Mouse (Mus musculus): ENCODE results near the gene Trim71. TPM values are rescaled to one million over a fixed set of nuclear protein-coding genes. Genes with fewer than 3 reads are reported as not detected.

Trim71 gene
- polyA plus RNA-seq (2015; fragmentation: Nextera tagmentation; extraction: Ambion mirVana), result 0.01 and 0.03 TPM in 2 replicates

DNA sequence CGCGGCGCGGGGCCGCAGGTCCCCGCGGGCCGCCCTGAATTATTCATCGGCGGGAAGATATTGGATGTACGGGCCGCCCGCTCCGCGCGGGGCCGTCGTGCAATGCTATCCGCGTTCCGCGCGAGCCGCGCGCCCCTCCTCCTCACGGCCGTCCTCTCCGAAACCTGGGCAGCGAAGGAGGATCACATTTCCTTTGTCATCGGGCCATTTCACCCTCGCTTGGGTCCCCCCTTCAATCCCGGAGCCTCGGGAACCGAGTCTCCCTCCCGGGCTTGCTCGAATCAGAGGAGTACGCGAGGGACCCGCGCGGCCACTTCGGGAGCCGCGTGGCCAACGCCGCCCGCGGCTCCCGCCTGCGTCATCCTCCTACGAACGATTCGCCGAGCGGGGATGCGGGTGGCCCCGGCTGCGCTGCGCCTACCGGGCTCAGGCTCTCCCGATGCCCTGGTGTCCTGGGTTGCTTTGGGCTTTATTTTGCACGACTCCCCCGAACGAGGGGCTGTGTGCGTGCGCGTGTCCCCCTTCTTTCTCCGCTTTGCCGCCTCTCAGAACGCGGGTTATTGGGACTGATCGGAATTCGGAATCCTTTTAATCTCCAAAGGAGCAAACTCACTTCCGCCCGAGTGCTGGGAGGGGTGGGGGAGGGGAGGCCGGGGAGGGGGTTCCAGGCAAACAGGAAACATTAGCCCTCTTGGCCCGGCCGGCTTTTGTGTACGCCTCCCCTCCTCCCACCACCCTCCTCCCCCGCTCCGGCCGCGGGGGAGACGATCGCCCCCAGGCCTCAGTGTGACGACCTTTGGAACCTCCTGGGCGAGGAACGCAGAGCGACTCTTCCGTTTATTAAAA lies at the start of gene Trim71:
Gene Trim71 (minus strand): TSS at position 609 of the 846 bp plus-strand sequence.
- peak; percentile 21 for DNase-seq (ENCODE audit: low spot score)

DNA sequence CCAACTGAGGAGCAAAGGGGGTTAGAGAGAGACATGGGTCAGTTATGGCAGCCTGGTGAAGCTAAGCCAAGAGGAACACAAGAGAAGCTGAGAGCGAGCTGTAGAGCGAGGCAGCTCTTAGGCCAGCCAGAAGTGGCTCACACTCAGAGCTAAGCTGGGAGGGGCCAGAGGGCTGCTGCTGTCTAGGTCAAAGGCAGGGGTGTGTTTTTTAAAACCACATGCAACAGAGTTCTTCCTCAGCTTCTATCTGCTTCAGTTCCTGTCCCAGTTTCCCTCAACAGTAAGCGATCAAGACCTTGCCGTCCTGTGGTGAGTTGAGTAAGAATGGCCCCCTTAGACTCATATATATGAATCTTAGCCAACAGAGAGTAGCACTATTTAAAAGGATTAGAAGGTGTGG lies 48.9 kb upstream of the Trim71 start:
- peak; percentile 81 for DNase-seq (ENCODE audit: low spot score)

DNA sequence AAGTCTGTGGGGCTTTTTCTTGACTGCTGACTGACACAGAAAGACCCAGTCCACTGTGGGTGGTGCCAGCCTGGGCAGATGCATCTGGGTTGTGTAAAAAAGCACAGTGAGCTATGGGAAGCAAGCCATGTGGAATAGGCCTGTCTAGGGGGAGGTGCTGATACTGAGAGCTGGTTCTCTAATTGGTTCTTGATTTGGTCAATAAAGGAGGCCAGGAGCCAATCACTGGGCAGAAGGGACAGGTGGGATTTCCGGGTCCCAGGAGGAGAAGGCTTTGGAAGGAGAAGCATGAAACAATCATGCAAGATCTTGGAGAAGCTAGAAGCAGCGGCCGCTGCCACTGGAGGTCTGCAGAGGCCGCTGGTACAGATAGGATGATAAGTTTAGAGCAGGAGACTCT lies 48.4 kb upstream of the Trim71 start:
- peak; percentile 5 for DNase-seq (ENCODE audit: low spot score)

DNA sequence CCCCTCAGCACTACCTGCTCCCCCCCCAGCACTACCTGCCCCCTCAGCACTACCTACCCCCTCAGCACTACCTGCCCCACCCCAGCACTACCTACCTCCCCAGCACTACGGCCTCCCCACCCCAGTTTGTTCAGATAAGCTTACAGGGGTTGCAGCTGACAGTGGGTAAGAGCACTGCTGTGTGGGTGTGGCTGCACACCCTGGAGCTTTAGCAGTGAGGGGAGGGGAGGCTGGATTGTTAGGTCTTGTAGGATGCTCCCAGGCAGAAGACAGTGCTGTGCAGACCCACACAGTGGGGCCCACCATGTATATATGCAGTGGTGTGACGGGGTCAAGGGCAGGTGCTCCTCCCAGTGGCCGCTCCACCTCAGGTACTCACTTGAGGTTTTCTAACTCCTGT lies 46.1 kb upstream of the Trim71 start:
- DNase-seq (ENCODE audit: low spot score), result no peak

DNA sequence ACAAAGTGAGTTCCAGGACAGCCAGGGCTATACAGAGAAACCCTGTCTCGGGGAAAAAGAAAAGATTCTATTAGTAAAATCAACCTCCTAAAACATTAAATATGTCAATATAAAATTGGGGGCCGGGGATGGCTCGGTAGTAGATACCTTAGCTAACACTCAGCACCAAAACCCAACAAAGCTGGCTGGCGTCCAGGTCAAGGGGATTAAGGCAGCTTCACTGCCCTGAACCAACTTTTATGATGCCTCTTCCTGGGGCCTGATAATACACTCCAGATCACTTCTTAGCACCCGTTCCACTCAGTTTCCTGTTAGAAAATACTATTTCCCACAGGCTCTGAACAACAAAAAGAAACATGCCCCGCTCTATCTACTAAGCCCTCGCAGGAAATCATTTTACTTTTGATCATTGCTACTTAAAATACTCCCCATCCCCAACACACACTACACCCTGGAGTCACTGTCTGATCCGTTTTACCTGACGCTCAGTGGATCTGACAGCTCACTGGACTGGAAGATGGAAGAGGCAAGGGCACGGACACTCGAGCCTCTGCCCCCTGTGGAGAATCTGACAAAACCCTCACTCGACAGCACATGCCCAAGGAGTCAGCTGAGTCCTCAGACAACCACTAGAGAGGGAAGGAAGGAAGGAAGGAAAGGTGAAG lies 39.8 kb upstream of the Trim71 start:
- DNase-seq (ENCODE audit: low spot score), result peak; percentile 25

DNA sequence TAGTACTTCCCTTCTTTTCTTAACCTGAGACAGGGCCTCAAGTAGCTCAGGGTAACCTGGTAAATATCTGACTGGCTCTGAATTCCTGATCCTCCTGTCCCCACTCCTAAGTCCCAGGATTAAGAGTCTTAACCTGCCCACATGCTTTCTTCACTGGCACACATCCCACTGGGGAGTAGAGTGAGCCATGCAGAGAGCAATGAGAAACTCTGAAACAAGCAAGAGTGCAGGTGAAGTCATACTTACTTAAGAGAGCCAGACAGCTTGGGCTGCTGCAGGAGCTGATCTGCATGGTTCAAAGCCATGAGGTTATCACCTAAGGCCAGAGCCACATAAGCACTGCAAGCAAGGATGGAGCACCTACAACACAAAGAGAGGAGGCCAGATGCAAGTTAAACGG lies 36.9 kb upstream of the Trim71 start:
- no peak for DNase-seq (ENCODE audit: low spot score)

DNA sequence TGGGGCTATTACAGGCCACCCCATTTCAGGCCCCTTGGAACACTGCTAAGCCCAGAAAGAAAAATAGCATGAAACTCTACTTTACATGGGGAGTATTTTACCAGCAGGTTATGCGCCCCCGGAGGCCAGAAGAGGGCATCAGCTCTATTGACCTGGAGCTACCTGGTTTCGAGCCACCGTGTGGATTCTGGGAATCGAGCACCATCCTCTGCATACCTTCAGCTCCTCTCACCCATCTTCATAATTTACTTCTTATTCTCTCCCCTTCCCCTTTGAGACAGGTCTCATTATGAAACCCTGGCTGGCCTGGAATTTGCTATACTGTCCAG lies 20.8 kb upstream of the Trim71 start:
- peak; percentile 26 for DNase-seq (ENCODE audit: low spot score)

DNA sequence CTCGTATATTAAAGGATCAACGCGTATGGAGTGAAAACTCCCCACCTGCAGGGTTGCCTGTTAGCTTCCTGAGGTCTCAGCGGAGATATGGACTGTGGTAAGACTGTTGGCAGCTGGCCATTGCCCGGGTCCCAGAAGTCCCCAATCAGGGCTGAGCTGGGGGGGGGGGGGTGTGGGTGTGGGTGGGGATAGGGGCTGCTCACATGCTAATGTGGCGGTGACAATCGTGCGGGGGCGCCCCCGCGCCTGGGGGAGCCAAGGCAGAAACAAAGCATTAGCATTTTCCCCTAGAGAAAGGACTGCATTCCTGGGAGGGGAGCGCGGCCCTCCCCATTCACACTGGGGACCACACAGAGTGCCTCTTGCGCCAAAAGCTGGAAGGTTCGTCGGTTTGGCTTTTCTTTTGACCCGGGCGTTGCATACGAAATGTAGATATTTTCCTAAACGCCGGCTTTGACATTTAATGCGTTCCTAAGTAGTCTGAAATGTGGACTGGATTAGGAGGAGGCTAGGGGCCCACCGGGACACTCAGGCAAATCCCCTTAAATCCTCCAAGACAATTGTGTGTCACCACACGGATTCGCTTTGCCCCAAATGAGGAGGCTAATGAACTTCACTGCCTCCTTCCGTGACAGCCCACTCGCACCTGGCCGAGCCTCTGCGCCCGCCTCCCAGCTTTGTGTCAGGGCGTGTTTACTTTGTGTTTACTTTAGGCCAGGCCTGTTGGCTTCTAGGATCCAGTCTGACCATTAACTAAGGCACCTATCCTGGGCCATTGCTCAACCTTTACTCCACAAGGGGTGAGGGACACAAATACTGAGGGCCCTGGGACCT lies 20.2 kb upstream of the Trim71 start:
- no peak for DNase-seq (ENCODE audit: low spot score)

DNA sequence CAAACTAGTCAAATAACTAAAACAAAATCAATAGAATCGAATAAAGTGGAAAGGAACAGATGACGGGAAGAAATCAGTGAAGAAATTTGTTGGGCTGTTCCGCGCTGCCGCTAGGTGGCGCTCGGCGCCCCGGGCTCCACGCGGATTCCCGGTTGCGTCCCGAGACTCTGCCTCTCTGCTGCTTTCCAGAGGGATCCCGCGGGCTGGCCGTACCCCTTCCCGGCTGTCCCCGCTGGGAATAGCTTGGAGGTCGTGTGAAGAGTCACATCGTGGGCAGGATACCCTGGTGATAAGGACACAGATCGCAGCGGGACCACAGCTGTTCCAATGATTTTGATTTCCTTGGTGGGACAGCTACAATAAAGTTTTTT lies 19.6 kb upstream of the Trim71 start:
- peak; percentile 48 for DNase-seq (ENCODE audit: low spot score)

DNA sequence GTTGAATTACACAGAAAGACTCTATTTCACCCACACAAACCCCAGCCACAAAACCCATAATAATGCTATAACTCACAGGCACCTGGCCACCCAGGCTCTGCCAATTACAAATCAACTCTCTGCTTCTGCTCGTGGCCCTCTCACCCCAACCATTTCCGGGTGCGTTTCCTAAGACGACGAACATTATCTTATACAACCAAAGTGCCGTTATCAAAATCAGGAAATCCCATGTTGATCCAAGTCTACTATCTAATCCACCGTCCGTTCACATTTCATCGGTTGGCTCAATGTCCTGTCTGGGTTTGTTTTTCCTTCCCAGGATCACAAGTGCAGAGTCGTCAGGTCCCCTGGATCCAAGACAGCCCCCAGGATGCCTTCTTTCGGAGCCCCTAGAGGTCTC lies 14.5 kb upstream of the Trim71 start:
- DNase-seq (ENCODE audit: low spot score), result no peak

DNA sequence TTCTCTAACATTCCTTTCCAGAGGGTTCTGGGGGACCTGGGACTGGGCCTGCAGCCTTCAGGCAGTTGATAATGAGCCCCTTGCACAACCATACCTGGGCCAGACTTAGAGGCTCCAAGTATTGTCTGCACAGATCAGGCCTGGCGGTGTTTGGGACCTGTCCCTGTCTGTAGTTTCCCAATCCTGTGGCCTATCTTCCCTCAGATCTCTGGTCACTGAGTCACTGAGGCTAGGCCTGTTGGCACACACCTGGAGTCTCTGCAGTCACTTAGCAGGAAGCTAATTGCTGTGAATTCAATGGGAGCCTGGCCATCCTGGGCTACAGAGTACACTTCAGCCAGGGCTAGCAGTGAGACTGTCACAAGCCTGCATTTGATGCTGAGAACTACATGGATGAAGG lies 11.8 kb upstream of the Trim71 start:
- no peak for DNase-seq (ENCODE audit: low spot score)

DNA sequence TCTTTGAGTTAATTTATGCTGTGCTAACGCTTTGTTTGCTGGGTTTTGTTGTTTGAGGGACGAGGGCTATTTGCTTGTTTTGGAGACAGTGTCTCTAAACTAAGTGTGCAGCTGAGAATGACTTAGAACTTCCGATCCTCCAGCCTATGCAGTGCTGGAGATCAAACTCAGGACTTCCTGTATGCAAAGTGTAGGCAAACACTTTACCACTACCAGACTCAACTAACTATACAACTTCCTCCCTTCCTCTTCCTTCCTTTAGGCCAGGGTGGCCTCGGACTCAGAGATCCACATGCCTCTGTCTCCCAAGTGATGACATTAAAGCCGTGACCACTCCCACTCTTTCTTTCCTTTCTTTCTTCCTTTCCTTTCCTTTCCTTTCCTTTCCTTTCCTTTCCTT lies 9.4 kb upstream of the Trim71 start:
- peak; percentile 41 for DNase-seq (ENCODE audit: low spot score)

DNA sequence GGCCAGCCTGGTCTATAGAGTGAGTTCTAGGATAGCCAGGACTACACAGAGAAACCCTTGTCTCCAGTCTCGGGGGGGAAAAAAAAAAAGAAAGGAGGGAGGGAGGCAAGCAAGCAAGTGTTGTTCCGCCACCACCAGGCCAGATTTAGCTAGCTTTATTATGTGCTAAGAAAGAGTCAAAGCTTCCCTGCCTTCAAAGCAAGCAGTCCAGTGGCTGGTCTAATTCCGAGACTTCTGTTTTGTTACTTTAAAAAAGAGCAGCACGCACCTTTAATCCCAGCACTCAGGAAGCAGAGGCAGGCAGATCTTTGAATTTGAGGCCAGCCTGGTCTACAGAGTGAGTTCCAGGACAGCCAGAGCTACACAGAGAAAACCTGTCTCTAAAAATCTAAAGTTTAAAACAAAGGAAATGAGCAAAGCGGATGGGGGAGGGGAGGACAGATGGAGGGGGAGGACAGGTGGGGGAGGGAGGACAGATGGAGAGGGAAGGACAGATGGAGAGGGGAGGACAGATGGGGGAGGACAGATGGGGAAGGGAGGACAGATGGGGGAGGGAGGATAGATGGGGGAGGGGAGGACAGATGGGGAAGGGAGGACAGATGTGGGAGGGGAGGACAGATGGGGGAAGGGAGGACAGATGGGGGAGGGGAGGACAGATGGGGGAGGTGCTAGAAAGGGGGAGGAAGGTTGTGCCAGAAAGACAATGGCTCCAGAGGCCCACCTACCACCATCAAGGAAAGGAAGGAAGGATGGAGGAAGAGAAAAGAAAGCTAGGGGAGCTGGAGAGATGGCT lies 4.7 kb upstream of the Trim71 start:
- no peak for DNase-seq (ENCODE audit: low spot score)

DNA sequence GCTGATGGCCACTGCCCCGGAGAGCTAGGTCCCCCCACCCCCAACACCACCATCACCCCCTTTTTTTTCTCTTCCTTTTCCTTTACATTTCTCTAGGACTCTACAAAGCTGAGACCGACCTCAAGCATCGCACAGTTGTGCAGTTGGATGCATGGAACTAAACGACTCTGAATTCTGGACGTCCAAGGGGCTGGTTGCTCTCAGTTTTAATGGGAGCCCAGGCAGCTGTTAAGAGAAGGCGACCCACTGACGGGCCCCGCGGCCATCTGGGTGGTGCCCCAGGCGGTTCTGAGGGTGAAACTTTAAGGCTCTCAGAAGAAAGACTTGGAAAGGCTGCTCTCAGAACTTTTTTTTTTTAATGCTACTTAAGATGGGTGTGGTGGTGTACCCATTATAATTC lies 498 bp upstream of the Trim71 start:
- DNase-seq (ENCODE audit: low spot score), result no peak

DNA sequence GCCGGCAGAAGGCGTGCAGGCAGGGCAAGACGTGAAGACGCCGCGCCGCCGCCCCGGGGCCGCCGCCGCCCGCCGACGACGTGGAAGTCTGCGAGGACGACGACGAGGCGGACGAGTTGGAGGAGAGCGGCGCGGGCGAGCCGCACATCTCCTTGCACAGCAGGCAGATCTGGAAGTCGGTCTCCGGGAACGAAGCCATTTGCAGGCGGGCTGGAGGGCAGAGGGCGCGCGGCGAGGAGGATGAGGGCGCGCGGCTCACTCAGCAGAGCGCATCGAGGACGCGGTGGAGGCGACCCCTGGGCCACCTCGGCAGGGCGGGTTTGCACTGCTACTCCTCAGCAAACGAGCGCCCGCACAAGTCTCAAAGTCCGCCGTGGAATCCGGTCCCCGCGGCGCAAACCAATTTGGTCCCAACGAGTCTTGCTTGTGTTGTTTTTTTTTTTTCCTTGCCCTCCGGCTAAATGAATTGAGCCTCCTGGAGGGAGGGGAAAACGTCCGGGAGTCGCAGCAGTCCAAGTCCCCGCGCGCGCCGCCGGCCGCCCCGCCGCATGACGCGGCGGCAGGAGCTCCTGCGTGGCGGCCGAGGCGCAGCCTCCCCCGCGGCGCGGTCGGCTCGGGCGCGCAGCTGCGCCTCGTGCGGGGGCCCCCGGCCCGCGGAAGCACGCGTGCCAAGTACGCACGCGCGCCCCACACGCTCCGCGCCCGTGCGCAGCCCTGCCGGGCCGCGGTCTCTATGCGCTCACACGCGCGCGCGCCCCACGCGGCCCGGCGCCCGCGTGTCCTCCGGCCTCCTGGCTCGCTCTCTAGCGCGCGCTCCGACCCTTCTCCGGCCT lies 1.0 kb downstream of the Trim71 start:
- peak; percentile 24 for DNase-seq (ENCODE audit: low spot score)

DNA sequence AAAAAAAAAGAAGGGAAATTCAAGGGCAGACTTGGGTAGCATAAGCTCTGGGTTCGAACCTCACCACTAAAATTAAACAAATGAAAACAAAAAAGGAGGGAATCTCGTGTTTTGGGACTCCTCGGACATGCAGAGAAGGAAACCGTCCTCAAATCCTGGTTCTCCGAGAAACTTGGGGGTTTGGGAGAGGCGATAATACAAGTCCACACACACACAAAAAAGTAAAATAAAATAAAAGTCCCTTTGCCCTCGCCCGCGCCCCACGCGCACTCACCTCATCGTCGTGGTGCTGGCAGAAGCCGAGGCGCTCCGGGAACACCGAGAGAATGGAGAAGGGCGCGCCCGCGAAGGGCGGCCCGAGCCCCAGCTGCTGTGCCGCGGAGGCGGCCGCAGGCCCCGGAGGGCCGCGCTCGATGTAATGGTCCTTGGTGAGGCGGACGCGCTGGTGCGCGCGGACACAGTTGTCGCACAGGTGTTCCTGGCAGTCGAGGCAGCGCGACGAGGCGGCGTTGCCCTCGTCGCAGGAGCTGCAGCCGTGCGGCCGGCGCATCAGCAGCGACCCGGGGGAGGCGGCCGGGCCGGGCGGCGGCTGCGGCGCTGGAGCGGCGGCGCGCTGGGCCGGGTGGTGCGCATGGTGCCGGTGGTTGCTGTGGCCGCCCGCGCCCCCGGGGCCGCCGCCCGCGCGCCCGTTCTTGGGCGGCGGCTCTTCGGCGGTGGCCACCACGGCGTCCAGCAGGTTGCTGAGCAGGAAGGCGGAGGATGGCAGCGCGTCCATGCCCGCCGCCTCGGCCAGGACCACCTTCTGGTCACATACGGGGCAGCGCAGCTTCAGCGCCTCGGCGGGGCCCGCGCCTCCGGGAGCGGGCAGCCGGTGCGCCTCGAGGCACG lies 1.9 kb downstream of the Trim71 start:
- DNase-seq (ENCODE audit: low spot score), result no peak

DNA sequence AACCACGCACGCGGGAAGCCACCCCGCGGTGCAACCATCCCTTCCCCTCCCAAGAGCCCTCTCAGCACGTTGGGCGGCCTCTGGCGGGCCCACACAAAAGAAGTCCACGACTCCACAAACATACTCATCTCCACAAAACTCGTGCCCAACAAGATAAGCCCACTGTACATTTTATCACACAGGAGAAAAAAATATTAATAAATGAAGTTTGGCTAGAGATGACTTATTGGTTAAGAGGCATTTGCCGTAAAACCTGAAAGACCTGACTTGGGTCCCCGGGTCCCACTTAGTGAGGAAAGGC lies 2.5 kb downstream of the Trim71 start:
- DNase-seq (ENCODE audit: low spot score), result no peak

DNA sequence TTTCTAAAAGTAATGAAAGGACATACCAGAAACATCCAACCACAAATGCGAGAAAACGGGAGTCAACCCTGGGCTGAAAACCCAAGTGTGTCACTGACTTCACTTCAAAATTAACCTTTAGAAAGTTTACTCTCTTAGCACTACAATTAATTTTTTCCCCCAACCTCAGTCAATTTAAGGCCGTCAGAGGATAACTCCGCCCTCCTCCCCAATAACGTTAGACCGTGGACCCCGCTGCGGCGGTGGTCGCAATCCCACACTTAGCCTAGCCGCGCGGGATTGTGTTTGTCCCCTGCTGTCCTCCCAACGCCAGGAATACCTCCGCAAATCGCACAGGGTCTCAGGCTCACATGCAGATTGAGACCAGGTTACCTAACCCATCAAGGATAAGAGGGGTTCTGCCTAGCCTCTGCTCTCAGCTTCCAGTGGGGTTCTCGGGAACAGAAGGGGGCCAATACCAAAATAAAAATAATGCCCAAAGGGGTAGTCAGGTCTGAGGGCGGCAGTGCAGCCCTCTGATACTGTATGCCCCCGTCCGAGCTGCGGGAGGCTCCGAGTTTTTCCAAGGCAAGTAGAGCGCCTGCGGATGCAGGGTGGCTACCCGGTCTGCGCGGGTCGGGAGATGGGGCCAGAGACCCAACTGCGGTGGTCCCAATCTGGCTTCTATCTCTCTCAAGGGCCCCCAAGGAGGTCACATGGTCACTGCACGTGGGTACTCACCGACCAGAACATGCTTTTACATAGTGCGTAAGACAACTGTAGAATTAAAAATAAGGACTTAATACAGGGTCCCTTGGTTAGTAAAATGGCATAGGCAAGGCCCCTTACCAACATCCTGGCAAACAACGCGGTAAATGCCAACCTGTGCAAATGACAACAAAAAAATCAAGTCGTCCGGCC lies 3.1 kb downstream of the Trim71 start:
- no peak for DNase-seq (ENCODE audit: low spot score)

DNA sequence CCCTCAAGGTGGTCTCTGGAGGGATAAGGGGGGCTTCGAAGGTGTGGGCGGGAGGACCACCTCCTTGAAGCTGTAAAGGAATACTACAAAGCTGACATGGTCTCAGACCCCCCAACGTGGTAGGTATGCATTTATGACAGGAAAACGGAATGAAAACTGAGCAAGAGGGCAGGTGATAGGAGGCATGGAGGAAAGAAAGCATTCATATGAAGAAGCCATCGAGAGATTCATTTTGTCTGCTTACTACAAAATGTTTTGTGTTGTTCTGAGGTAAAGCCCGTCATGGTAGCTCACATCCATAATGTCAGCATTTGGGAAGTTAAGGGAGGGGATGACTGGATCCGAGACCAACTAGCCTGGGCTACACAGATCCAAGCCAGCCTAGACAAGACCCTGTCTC lies 4.0 kb downstream of the Trim71 start:
- no peak for DNase-seq (ENCODE audit: low spot score)
